Mouse (Mus musculus) brain, embryonic 14.5 days (tissue): Measurements from ENCODE around the gene Sdc3.

Experiments used
- CTCF ChIP-seq: fragments of 200-500 bp; IDR thresholded peaks from 2 replicates; pipeline ENCODE4 v1.5.1; 2012; ENCODE audit warnings: inconsistent platforms, mild to moderate bottlenecking, moderate library complexity, borderline replicate concordance; ENCODE audit not compliant: insufficient read depth, insufficient read length; ENCODE audit errors: extremely low read depth
- POLR2A ChIP-seq: fragments of 200-500 bp; IDR thresholded peaks from 2 replicates; pipeline ENCODE4 v1.6.1; 2012; ENCODE audit warnings: mild to moderate bottlenecking, inconsistent platforms, borderline replicate concordance; ENCODE audit not compliant: poor library complexity, insufficient read depth, insufficient read length, severe bottlenecking; ENCODE audit errors: extremely low read depth

DNA sequence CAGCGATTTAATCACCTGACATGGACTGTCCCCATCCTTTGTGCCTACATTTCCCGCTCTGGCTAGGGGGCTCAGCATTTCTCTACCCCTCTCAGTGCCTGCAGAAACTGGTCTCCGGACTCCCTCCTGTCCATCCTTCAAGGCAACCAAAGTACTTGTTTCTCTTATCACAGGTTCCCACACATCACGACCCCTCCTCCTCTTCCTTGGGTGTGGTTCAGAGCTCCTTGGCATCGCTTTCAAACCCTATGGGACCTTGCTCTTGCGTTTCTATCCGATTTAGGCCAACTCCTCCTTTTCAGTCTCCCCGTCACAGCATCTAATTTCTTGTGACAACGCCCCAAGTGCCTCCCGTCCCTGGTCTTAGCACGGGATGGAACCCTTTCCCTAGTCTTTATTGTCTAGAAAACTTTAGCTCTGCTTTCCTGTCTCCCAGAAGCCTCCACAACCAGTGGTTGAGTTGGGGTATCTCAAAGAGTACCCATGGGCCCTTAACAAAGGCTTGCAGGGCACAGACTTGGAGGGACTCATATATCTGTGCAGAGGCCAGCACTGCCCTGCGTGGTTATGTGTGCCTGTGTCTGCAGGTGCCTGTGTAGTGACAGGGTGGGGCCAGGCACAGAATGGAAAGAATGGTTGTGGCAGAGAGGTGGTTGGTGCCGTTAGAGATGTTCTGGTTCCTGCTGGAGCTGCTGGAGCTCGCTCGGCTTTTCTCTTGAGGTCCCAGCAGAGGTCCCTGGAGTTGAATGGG, 68.7 kb downstream of the Sdc3 start:
- no peak for TF ChIP-seq POLR2A
- TF ChIP-seq CTCF = no peak
